Mouse (Mus musculus): ENCODE measurements around the gene Adora3. TPM values are rescaled to one million over a fixed set of nuclear protein-coding genes. Genes with fewer than 3 reads are reported as not detected.
A peak's percentile ranks its signal among the peaks of the same experiment; 100 is the strongest.

Gene Adora3
- polyA plus RNA-seq, 1 experiment from 2014 or later, result not detected

GRCm38 (mm10) chr3:105890220-105890619 lies 19.6 kb downstream of the Adora3 start:
- no peaks in the 10 kb centered on the region for H3K9me3 ChIP-seq (ENCODE audit: low read length)
- WGBS, result 68% methylated on average over 4 of the region's 4 CpGs
- no peaks in the 10 kb centered on the region for H3K27me3 ChIP-seq (ENCODE audit: insufficient read depth, low read length)
- H3K4me3 ChIP-seq (ENCODE audit: low read length), result no peak overlapping the region
- no peak overlapping the region for H3K4me2 ChIP-seq (replicated peaks; ENCODE audit: low read depth, low read length)
- ATAC-seq (ENCODE audit: low FRiP score, low TSS enrichment), result no peak
- H3K27ac ChIP-seq (ENCODE audit: low read length), result no peak overlapping the region
- no peak overlapping the region for H3K9ac ChIP-seq (replicated peaks; ENCODE audit: low read length)
- no peaks in the 10 kb centered on the region for H3K36me3 ChIP-seq (ENCODE audit: insufficient read depth, low read length)
- H3K4me1 ChIP-seq (ENCODE audit: insufficient read depth, low read length), result peaks cover 37% of the 10 kb centered on the region

- H3K27me3 ChIP-seq (ENCODE audit: insufficient read depth, low read length), result no peaks in the 10 kb centered on the region
- no peak overlapping the region for H3K9ac ChIP-seq (replicated peaks; ENCODE audit: low read length)
- H3K36me3 ChIP-seq (ENCODE audit: insufficient read depth, low read length), result no peaks in the 10 kb centered on the region
- peaks cover 38% of the 10 kb centered on the region for H3K4me1 ChIP-seq (ENCODE audit: insufficient read depth, low read length)
- no peak overlapping the region for H3K4me2 ChIP-seq (replicated peaks; ENCODE audit: low read depth, low read length)
- H3K9me3 ChIP-seq (ENCODE audit: low read length), result no peaks in the 10 kb centered on the region
- 60% methylated on average over 3 of the region's 3 CpGs for WGBS
- peak overlapping the region; percentile 3; the same call in 1 of the 2 replicates for H3K27ac ChIP-seq (ENCODE audit: low read length)
- H3K4me3 ChIP-seq (ENCODE audit: low read length), result no peak overlapping the region
- no peak for ATAC-seq (ENCODE audit: low FRiP score, low TSS enrichment)
Observed at GRCm38 (mm10) chr3:105891141-105891540, 20.5 kb downstream of the Adora3 start.

GRCm38 (mm10) chr3:105891760-105892571 lies 21.3 kb downstream of the Adora3 start:
- H3K27ac ChIP-seq (ENCODE audit: low read length), result peak overlapping the region; percentile 6
- H3K4me2 ChIP-seq (replicated peaks; ENCODE audit: low read depth, low read length), result no peak overlapping the region
- no peaks in the 10 kb centered on the region for H3K27me3 ChIP-seq (ENCODE audit: insufficient read depth, low read length)
- ATAC-seq (ENCODE audit: low FRiP score, low TSS enrichment), result peak; percentile 63
- 56% methylated on average over 10 of the region's 10 CpGs for WGBS
- H3K4me3 ChIP-seq (ENCODE audit: low read length), result no peak overlapping the region
- H3K4me1 ChIP-seq (ENCODE audit: insufficient read depth, low read length), result peaks cover 38% of the 10 kb centered on the region
- no peaks in the 10 kb centered on the region for H3K9me3 ChIP-seq (ENCODE audit: low read length)
- no peak overlapping the region for H3K9ac ChIP-seq (replicated peaks; ENCODE audit: low read length)
- no peaks in the 10 kb centered on the region for H3K36me3 ChIP-seq (ENCODE audit: insufficient read depth, low read length)

- H3K4me3 ChIP-seq (ENCODE audit: low read length), result no peak overlapping the region
- peak overlapping the region; percentile 6 for H3K27ac ChIP-seq (ENCODE audit: low read length)
- H3K9ac ChIP-seq (replicated peaks; ENCODE audit: low read length), result no peak overlapping the region
- no peaks in the 10 kb centered on the region for H3K27me3 ChIP-seq (ENCODE audit: insufficient read depth, low read length)
- WGBS, result 76% methylated on average over 19 of the region's 19 CpGs
- no peaks in the 10 kb centered on the region for H3K36me3 ChIP-seq (ENCODE audit: insufficient read depth, low read length)
- H3K9me3 ChIP-seq (ENCODE audit: low read length), result no peaks in the 10 kb centered on the region
- peaks cover 38% of the 10 kb centered on the region for H3K4me1 ChIP-seq (ENCODE audit: insufficient read depth, low read length)
- H3K4me2 ChIP-seq (replicated peaks; ENCODE audit: low read depth, low read length), result no peak overlapping the region
- peak; percentile 18; the same call in 1 of the 2 replicates for ATAC-seq (ENCODE audit: low FRiP score, low TSS enrichment)
Observed at GRCm38 (mm10) chr3:105892572-105893495, 22.2 kb downstream of the Adora3 start.

GRCm38 (mm10) chr3:105893941-105894391 lies 23.3 kb downstream of the Adora3 start:
- peak overlapping the region; percentile 23; the same call in 1 of the 2 replicates for H3K27ac ChIP-seq (ENCODE audit: low read length)
- no peaks in the 10 kb centered on the region for H3K9me3 ChIP-seq (ENCODE audit: low read length)
- peak; percentile 13; the same call in 1 of the 2 replicates for ATAC-seq (ENCODE audit: low FRiP score, low TSS enrichment)
- peaks cover 38% of the 10 kb centered on the region for H3K4me1 ChIP-seq (ENCODE audit: insufficient read depth, low read length)
- H3K36me3 ChIP-seq (ENCODE audit: insufficient read depth, low read length), result no peaks in the 10 kb centered on the region
- H3K4me3 ChIP-seq (ENCODE audit: low read length), result no peak overlapping the region
- no peaks in the 10 kb centered on the region for H3K27me3 ChIP-seq (ENCODE audit: insufficient read depth, low read length)
- 39% methylated on average over 6 of the region's 6 CpGs for WGBS
- no peak overlapping the region for H3K4me2 ChIP-seq (replicated peaks; ENCODE audit: low read depth, low read length)
- no peak overlapping the region for H3K9ac ChIP-seq (replicated peaks; ENCODE audit: low read length)

DNA sequence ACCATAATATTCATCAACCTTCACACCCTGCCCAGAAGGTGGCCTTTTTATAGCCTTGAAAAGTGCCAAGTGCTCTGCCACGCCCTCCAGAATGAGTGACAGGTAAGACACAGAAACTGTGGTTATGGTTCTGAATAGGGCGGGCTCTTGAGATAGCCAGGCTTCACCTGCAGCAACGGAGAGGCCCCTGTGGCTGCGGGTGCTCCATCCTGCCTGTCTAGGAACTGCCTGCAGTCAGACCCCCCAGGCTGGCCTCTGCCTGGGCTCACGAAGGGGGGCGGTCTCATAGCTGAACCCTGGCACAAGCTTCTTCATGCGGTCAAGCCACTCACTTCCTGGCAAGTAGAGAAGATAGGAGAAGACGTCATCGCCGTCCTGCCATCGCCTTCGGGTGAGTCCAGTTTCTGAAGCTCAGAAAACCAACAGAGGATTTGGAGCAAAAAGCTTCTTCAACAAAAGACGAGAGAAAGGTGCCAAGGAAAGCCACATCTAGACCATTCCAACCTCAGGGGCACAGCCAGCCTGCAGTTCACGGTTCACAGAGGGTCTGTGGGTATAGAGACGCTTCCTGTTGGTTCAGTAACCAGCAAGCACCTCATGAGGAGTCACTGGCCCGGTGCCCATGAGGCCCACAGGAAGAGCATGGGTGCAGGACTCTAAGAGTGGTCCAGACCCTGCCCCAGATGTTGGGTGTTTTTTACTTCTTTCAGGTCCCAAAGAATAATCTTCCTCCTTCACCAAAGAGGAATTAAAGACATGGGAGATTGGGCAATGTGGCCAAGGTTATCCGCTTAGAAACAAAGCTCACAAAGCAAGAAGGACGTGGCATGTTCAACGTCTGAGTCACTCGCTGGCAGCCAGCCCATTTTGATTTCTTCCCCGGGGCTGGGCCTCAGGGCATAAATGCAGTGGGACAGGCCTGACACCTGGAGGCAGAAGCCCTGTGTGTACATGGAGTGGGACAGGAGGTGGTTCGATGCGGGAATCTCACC lies 24.2 kb downstream of the Adora3 start:
- Histone ChIP-seq H3K4me2 (replicated peaks; ENCODE audit: low read depth, low read length) (no peak overlapping the region), H3K4me3 (ENCODE audit: low read length) (no peak overlapping the region), H3K9me3 (ENCODE audit: low read length) (no peaks in the 10 kb centered on the region), H3K4me1 (ENCODE audit: insufficient read depth, low read length) (peaks cover 38% of the 10 kb centered on the region), H3K9ac (replicated peaks; ENCODE audit: low read length) (no peak overlapping the region), H3K27me3 (ENCODE audit: insufficient read depth, low read length) (no peaks in the 10 kb centered on the region), H3K27ac (ENCODE audit: low read length) (peak overlapping the region; percentile 23; the same call in 1 of the 2 replicates), H3K36me3 (ENCODE audit: insufficient read depth, low read length) (no peaks in the 10 kb centered on the region)
- 75% methylated on average over 23 of the region's 23 CpGs for WGBS
- ATAC-seq (ENCODE audit: low FRiP score, low TSS enrichment), result peak; percentile 39; the same call in 1 of the 2 replicates

DNA sequence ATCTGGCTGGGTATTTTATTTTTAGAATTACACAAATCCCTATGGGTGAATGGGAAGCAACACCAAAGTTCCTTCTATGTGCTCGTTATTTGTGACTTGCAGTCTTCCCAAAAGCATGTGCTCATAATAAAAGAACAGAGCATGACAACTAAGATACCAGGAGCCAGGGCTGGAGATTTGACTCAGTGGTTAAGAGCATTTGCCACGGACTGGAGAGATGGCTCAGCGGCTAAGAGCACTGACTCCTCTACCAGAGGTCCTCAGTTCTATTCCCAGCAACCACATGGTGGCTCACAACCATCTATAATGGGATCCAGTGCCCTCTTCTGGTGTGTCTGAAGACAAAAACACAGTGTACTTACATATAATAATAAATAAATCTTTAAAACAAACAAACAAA lies 26.2 kb downstream of the Adora3 start:
- ATAC-seq (ENCODE audit: low FRiP score, low TSS enrichment), result no peak
- Histone ChIP-seq H3K9ac (replicated peaks; ENCODE audit: low read length) (no peak overlapping the region), H3K36me3 (ENCODE audit: insufficient read depth, low read length) (no peaks in the 10 kb centered on the region), H3K27ac (ENCODE audit: low read length) (no peak overlapping the region), H3K4me2 (replicated peaks; ENCODE audit: low read depth, low read length) (no peak overlapping the region), H3K4me3 (ENCODE audit: low read length) (no peak overlapping the region), H3K9me3 (ENCODE audit: low read length) (no peaks in the 10 kb centered on the region), H3K4me1 (ENCODE audit: insufficient read depth, low read length) (peaks cover 32% of the 10 kb centered on the region), H3K27me3 (ENCODE audit: insufficient read depth, low read length) (0 out of 2 replicates have a peak, but pooled peaks cover 2% of the 10 kb centered on the region)
- 82% methylated on average over 3 of the region's 3 CpGs for WGBS

DNA sequence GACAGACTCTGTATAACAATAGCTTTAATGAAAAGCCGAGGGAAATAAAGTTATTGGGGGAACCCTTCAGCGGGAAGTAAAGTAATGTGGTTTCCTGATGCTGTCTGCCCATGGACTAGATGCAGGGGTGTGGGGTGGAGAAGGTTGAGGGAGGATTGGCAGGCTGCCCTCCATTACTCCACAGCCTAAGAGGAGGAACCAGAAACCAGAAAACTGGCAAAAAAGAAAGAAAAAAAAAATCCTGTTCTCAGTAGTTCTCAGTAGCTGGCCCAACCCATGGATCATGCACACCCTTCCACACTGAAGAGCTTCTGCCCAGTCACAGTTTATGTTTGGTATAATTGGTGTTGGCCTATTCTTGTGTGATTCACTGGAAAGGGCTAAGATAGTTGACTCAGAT lies 27.7 kb downstream of the Adora3 start:
- no peak overlapping the region for H3K9ac ChIP-seq (replicated peaks; ENCODE audit: low read length)
- H3K27me3 ChIP-seq (ENCODE audit: insufficient read depth, low read length), result 0 out of 2 replicates have a peak, but pooled peaks cover 2% of the 10 kb centered on the region
- no peak for ATAC-seq (ENCODE audit: low FRiP score, low TSS enrichment)
- no peak overlapping the region for H3K27ac ChIP-seq (ENCODE audit: low read length)
- H3K36me3 ChIP-seq (ENCODE audit: insufficient read depth, low read length), result no peaks in the 10 kb centered on the region
- WGBS, result 74% methylated on average over 2 of the region's 2 CpGs
- no peaks in the 10 kb centered on the region for H3K9me3 ChIP-seq (ENCODE audit: low read length)
- no peak overlapping the region for H3K4me3 ChIP-seq (ENCODE audit: low read length)
- peaks cover 19% of the 10 kb centered on the region for H3K4me1 ChIP-seq (ENCODE audit: insufficient read depth, low read length)
- H3K4me2 ChIP-seq (replicated peaks; ENCODE audit: low read depth, low read length), result no peak overlapping the region

DNA sequence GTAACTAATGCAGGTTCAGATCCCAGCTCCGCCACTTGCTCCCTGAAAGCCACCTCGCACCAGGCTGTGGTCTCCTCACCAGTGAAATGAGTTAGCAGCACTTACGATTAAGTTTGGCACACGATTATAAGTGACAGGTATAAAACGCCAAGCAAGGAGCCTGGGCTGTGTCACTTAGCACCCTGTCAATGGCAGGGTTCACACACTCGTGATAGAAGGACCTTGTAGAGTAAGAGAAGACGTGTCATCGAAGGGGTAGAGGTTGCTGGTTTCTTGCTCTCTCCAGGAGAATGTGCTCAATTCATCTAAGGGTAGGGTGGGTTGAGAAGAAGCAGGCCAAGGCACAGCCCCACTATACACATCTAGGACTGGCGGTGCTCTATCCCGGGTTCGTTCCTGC lies 28.2 kb downstream of the Adora3 start:
- Histone ChIP-seq H3K9ac (replicated peaks; ENCODE audit: low read length) (no peak overlapping the region), H3K36me3 (ENCODE audit: insufficient read depth, low read length) (no peaks in the 10 kb centered on the region), H3K4me1 (ENCODE audit: insufficient read depth, low read length) (peaks cover 13% of the 10 kb centered on the region), H3K4me3 (ENCODE audit: low read length) (no peak overlapping the region), H3K9me3 (ENCODE audit: low read length) (no peaks in the 10 kb centered on the region), H3K27ac (ENCODE audit: low read length) (no peak overlapping the region), H3K4me2 (replicated peaks; ENCODE audit: low read depth, low read length) (no peak overlapping the region), H3K27me3 (ENCODE audit: insufficient read depth, low read length) (0 out of 2 replicates have a peak, but pooled peaks cover 2% of the 10 kb centered on the region)
- ATAC-seq (ENCODE audit: low FRiP score, low TSS enrichment), result no peak
- 91% methylated on average over 11 of the region's 11 CpGs for WGBS
